Mouse (Mus musculus) embryonic facial prominence, embryonic 15.5 days (tissue): ENCODE results near the gene Dnah2. TPM values are rescaled to one million over a fixed set of nuclear protein-coding genes. Genes with fewer than 3 reads are reported as not detected.

Source experiments
- ATAC-seq: fragments of 200-750 bp; cut with Nextera tagmentation; 2 replicates; pipeline ENCODE4 v1.8.0; 2017; ENCODE audit warnings: low read depth, moderate TSS enrichment; ENCODE audit not compliant: insufficient number of reproducible peaks, low FRiP score, low TSS enrichment
- H3K27ac ChIP-seq: fragments of 300-500 bp; sonication (generic); replicated peaks from 2 replicates; pipeline ENCODE4 v1.5.1; 2015; ENCODE audit warnings: mild to moderate bottlenecking, inconsistent platforms
- H3K27me3 ChIP-seq: fragments of 300-500 bp; sonication (generic); 2 replicates; pipeline ENCODE4 v1.6.1; 2015; ENCODE audit warnings: inconsistent platforms
- H3K36me3 ChIP-seq: fragments of 300-500 bp; sonication (generic); 2 replicates; pipeline ENCODE4 v1.6.1; 2015; ENCODE audit warnings: mild to moderate bottlenecking, inconsistent platforms
- H3K4me1 ChIP-seq: fragments of 300-500 bp; sonication (generic); 2 replicates; pipeline ENCODE4 v1.6.1; 2015; ENCODE audit warnings: inconsistent platforms
- H3K4me2 ChIP-seq: fragments of 300-500 bp; sonication (generic); replicated peaks from 2 replicates; pipeline ENCODE4 v1.6.1; 2015; ENCODE audit warnings: mild to moderate bottlenecking, inconsistent platforms
- H3K4me3 ChIP-seq: fragments of 300-500 bp; sonication (generic); replicated peaks from 2 replicates; pipeline ENCODE4 v1.5.1; 2015; ENCODE audit warnings: mild to moderate bottlenecking, inconsistent platforms
- H3K9ac ChIP-seq: fragments of 300-500 bp; sonication (generic); 2 replicates; pipeline ENCODE4 v1.6.1; 2015; ENCODE audit warnings: inconsistent platforms
- H3K9me3 ChIP-seq: fragments of 300-500 bp; sonication (generic); replicated peaks from 2 replicates; pipeline ENCODE4 v1.6.1; 2016; ENCODE audit warnings: inconsistent platforms
- WGBS: fragments of 180-500 bp; shearing (Covaris S2); methylation state at CpG from one replicate; pipeline ENCODE4 v1.1.7; 2015; 5-methylcytosine and 5-hydroxymethylcytosine counted together
- polyA plus RNA-seq: library from polyadenylated mRNA; unstranded; fragments of >200 nt; fragmentation: Nextera tagmentation; extraction: Ambion mirVana; gene quantifications from 2 replicates; pipeline ENCODE4 v1.2.1, GENCODE M21; 2015

Dnah2 gene
- polyA plus RNA-seq, 1 experiment from 2014 or later, result 8.3 TPM

GRCm38 (mm10) chr11:69410310-69411072 lies 138.4 kb downstream of the Dnah2 start:
- Histone ChIP-seq H3K36me3 (peaks cover 31% of the 10 kb centered on the region), H3K4me1 (peaks cover 66% of the 10 kb centered on the region), H3K27ac (peak overlapping the region; percentile 98), H3K9me3 (no peaks in the 10 kb centered on the region), H3K9ac (peak overlapping the region; percentile 84), H3K27me3 (no peaks in the 10 kb centered on the region), H3K4me2 (peak overlapping the region; percentile 94), H3K4me3 (peak overlapping the region; percentile 75)
- under 1% methylated on average over 41 of the region's 41 CpGs for WGBS
- ATAC-seq, result 0 out of 2 replicates have a peak, but pooled peaks have one; percentile 3

- Histone ChIP-seq H3K27ac (peak overlapping the region; percentile 98), H3K4me1 (peaks cover 61% of the 10 kb centered on the region), H3K4me2 (peak overlapping the region; percentile 94), H3K4me3 (peak overlapping the region; percentile 75), H3K27me3 (no peaks in the 10 kb centered on the region), H3K36me3 (peaks cover 37% of the 10 kb centered on the region), H3K9ac (peak overlapping the region; percentile 84), H3K9me3 (no peaks in the 10 kb centered on the region)
- WGBS, result under 1% methylated on average over 18 of the region's 18 CpGs
- no peak for ATAC-seq
Observed at GRCm38 (mm10) chr11:69410045-69410309, 138.9 kb downstream of the Dnah2 start.

GRCm38 (mm10) chr11:69409378-69410044 lies 139.4 kb downstream of the Dnah2 start:
- Histone ChIP-seq H3K4me2 (peak overlapping the region; percentile 94), H3K4me3 (peak overlapping the region; percentile 75), H3K27me3 (no peaks in the 10 kb centered on the region), H3K4me1 (peaks cover 56% of the 10 kb centered on the region), H3K27ac (peak overlapping the region; percentile 98), H3K36me3 (peaks cover 41% of the 10 kb centered on the region), H3K9ac (peak overlapping the region; percentile 84), H3K9me3 (no peaks in the 10 kb centered on the region)
- ATAC-seq, result peak; percentile 32
- WGBS, result under 1% methylated on average over 39 of the region's 46 CpGs

- H3K9me3 ChIP-seq, result no peaks in the 10 kb centered on the region
- ATAC-seq, result peak; percentile 63
- 2% methylated on average over 33 of the region's 33 CpGs for WGBS
- H3K36me3 ChIP-seq, result peaks cover 49% of the 10 kb centered on the region
- H3K4me3 ChIP-seq, result peak overlapping the region; percentile 75
- H3K27ac ChIP-seq, result peak overlapping the region; percentile 98
- no peaks in the 10 kb centered on the region for H3K27me3 ChIP-seq
- peak overlapping the region; percentile 84 for H3K9ac ChIP-seq
- H3K4me1 ChIP-seq, result peaks cover 49% of the 10 kb centered on the region
- H3K4me2 ChIP-seq, result peak overlapping the region; percentile 94
Observed at GRCm38 (mm10) chr11:69408541-69409377, 140.2 kb downstream of the Dnah2 start.

GRCm38 (mm10) chr11:69407724-69408004 lies 141.2 kb downstream of the Dnah2 start:
- peaks cover 38% of the 10 kb centered on the region for H3K4me1 ChIP-seq
- 77% methylated on average over 4 of the region's 4 CpGs for WGBS
- no peak overlapping the region for H3K27ac ChIP-seq
- peak overlapping the region; percentile 84; the same call in 1 of the 2 replicates for H3K9ac ChIP-seq
- no peak for ATAC-seq
- no peak overlapping the region for H3K4me3 ChIP-seq
- no peaks in the 10 kb centered on the region for H3K27me3 ChIP-seq
- peak overlapping the region; percentile 94; the same call in 1 of the 2 replicates for H3K4me2 ChIP-seq
- no peaks in the 10 kb centered on the region for H3K9me3 ChIP-seq
- H3K36me3 ChIP-seq, result peaks cover 52% of the 10 kb centered on the region

- H3K27ac ChIP-seq, result no peak overlapping the region
- peaks cover 32% of the 10 kb centered on the region for H3K4me1 ChIP-seq
- no peak overlapping the region for H3K4me2 ChIP-seq
- no peak overlapping the region for H3K9ac ChIP-seq
- H3K4me3 ChIP-seq, result no peak overlapping the region
- no peaks in the 10 kb centered on the region for H3K9me3 ChIP-seq
- no peak for ATAC-seq
- no peaks in the 10 kb centered on the region for H3K27me3 ChIP-seq
- WGBS, result 85% methylated on average over 14 of the region's 16 CpGs
- peaks cover 56% of the 10 kb centered on the region for H3K36me3 ChIP-seq
Observed at GRCm38 (mm10) chr11:69406867-69407723, 141.8 kb downstream of the Dnah2 start.

- H3K27me3 ChIP-seq, result no peaks in the 10 kb centered on the region
- 81% methylated on average over 19 of the region's 19 CpGs for WGBS
- H3K9ac ChIP-seq, result no peak overlapping the region
- H3K4me2 ChIP-seq, result no peak overlapping the region
- no peak overlapping the region for H3K4me3 ChIP-seq
- peaks cover 65% of the 10 kb centered on the region for H3K36me3 ChIP-seq
- no peaks in the 10 kb centered on the region for H3K9me3 ChIP-seq
- no peak for ATAC-seq
- H3K27ac ChIP-seq, result no peak overlapping the region
- peaks cover 28% of the 10 kb centered on the region for H3K4me1 ChIP-seq
Observed at GRCm38 (mm10) chr11:69406282-69406681, 142.6 kb downstream of the Dnah2 start.

GRCm38 (mm10) chr11:69405397-69406200 lies 143.3 kb downstream of the Dnah2 start:
- Histone ChIP-seq H3K4me1 (peaks cover 29% of the 10 kb centered on the region), H3K27me3 (no peaks in the 10 kb centered on the region), H3K27ac (no peak overlapping the region), H3K9ac (no peak overlapping the region), H3K4me3 (no peak overlapping the region), H3K4me2 (no peak overlapping the region), H3K36me3 (peaks cover 71% of the 10 kb centered on the region), H3K9me3 (no peaks in the 10 kb centered on the region)
- WGBS, result 87% methylated on average over 24 of the region's 24 CpGs
- ATAC-seq, result no peak

GRCm38 (mm10) chr11:69404595-69405396 lies 144.1 kb downstream of the Dnah2 start:
- peaks cover 35% of the 10 kb centered on the region for H3K4me1 ChIP-seq
- no peak overlapping the region for H3K27ac ChIP-seq
- WGBS, result 90% methylated on average over 24 of the region's 24 CpGs
- no peak overlapping the region for H3K4me2 ChIP-seq
- no peak overlapping the region for H3K4me3 ChIP-seq
- no peak for ATAC-seq
- H3K9ac ChIP-seq, result no peak overlapping the region
- no peaks in the 10 kb centered on the region for H3K27me3 ChIP-seq
- H3K36me3 ChIP-seq, result peaks cover 79% of the 10 kb centered on the region
- no peaks in the 10 kb centered on the region for H3K9me3 ChIP-seq
